Mouse (Mus musculus) heart, postnatal 36 days (tissue): ENCODE measurements around the gene Slc43a2. TPM values are rescaled to one million over a fixed set of nuclear protein-coding genes. Genes with fewer than 3 reads are reported as not detected.
"Not testable (repeated sequence)": the region's sequence is repeated elsewhere in the genome, so short reads cannot be mapped to it uniquely, and the experiment has no call there.

Experiments
- DNase-seq, 2 experiments: peaks; one replicate each; pipeline ENCODE4 v3.0.0; 2021 to 2022
- intact Hi-C: fragments of 180-260 bp; cut with DNase I; formaldehyde crosslinking; loops from one replicate; pipeline ENCODE4 v1.15.1; 2025
- total RNA-seq, 2 experiments: library from RNA; stranded (reverse); gene quantifications; 2 replicates each; pipeline ENCODE4 v1.2.3; 2021

Slc43a2 gene
- total RNA-seq, 2 experiments from 2014 or later: 17.7 to 22.2 TPM

GRCm38 (mm10) chr11:75594431-75594830 lies 62.9 kb downstream of the Slc43a2 start:
- intact Hi-C loops: loop anchor here (5.0 kb wide), 1 partner anchor 33 kb away; no protein-coding TSS in a partner anchor
- DNase-seq: peak in 1 of 2 experiments; percentile 25

GRCm38 (mm10) chr11:75595404-75595803 lies 63.9 kb downstream of the Slc43a2 start:
- intact Hi-C loops: no loop called here
- DNase-seq: no peak

- DNase-seq: no peak
- intact Hi-C loops: no loop called here
Observed at GRCm38 (mm10) chr11:75595816-75596215, 64.3 kb downstream of the Slc43a2 start.

- intact Hi-C loops: no loop called here
- DNase-seq: peak; percentile 54 to 61
Observed at GRCm38 (mm10) chr11:75596726-75597255, 65.3 kb downstream of the Slc43a2 start.

- no peak for DNase-seq
- intact Hi-C loops: no loop called here
Observed at GRCm38 (mm10) chr11:75598004-75598403, 66.5 kb downstream of the Slc43a2 start.

GRCm38 (mm10) chr11:75599802-75600201 lies 68.3 kb downstream of the Slc43a2 start:
- DNase-seq, intact Hi-C loops: not testable (repeated sequence)

GRCm38 (mm10) chr11:75604826-75605225 lies 73.3 kb downstream of the Slc43a2 start:
- no peak for DNase-seq
- intact Hi-C loops: no loop called here

DNA sequence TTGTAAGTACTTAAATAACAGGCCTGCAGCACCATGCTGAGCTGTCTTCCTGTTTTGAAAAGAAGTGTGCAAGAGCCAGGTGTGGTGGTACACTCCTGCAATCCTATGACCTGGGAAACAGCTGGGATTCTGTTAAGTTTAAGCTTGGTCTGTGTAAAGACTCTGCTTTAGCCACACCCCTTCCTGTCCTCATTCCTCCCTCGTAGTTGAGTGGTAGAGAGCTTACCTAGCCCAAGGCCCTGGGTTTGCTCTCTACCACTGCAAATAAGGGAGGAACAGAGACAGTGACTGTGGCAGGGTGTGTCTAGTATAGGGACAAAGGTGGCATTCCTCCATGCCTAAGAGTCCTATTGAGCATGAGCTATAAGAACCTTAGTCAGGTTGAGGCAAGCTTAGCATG lies 73.8 kb downstream of the Slc43a2 start:
- DNase-seq: no peak
- intact Hi-C loops: no loop called here

DNA sequence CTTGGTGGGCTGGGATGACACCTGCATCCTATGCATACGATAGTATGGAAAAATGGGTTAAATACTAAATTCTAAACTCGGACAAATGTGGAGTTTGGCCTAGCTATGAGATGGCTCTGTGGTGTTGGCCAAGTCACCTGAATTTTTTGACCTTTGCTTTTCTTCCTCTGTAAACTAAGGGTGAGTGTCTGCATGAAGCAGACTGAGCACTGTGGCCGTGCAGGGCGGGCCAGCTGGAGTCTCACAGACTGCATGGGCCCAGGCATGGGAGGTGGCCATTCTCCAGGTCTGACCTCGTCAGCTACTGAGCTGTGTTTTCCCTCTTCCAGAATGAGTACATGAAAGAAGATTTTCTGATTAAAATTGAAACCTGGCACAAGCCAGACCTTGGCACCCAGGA lies 77.3 kb downstream of the Slc43a2 start:
- no peak for DNase-seq
- intact Hi-C loops: no loop called here

- intact Hi-C loops: no loop called here
- no peak for DNase-seq
Observed at GRCm38 (mm10) chr11:75610021-75610420, 78.5 kb downstream of the Slc43a2 start.

- intact Hi-C loops: no loop called here
- no peak for DNase-seq
Observed at GRCm38 (mm10) chr11:75614769-75615168, 83.3 kb downstream of the Slc43a2 start.

GRCm38 (mm10) chr11:75615556-75615955 lies 84.1 kb downstream of the Slc43a2 start:
- no peak for DNase-seq
- intact Hi-C loops: no loop called here

- intact Hi-C loops: no loop called here
- no peak for DNase-seq
Observed at GRCm38 (mm10) chr11:75619133-75619532, 87.6 kb downstream of the Slc43a2 start.

DNA sequence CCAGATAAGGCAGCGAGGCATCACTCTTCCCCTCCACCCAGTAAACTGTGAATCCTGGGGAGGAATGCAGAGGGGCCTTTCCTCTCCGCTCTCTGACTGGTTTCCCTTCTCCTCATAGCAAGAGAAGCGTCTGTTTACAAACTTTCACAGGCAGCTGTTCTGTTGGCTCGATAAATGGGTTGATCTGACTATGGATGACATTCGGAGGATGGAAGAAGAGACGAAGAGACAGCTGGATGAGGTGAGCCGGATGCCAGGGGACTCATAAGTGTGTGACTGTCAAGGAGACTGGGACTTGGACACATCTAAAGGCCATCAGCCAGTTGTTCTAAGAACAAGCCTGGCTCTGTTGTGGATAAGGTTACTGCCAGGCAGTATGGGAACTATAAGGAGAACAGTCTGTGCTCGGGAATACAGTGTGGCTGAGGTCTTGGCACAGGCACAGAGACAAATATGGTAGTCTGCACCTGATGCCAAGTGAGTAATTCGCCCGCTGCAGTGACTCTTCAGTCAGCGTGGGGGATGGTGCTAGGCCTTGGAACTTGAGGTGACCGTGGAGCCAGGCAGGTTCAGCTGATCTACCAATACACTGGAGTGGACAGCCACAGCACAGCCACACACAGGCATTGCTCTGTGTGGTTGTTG lies 88.8 kb downstream of the Slc43a2 start:
- intact Hi-C loops: no loop called here
- DNase-seq: peak in 1 of 2 experiments; percentile 54

DNA sequence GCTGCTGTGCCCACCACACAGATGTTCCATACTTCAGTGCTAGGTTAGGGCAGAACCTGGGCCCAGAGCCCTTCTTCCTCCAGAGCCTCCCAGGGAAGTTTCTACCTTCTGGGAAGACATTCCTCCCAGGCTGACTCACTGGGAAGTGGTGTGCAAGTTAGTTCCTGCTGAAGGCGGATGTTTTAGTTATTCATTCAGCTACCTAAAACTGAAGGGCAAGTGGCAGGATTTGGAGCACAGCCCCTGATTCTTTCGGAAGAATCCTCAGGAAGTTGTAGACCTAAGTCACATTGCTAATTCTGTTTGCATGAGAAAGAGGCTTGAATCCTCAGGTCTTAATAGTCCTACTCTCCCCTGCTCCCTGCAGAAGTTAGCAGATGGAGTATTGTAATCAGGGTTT lies 89.9 kb downstream of the Slc43a2 start:
- no peak for DNase-seq
- intact Hi-C loops: no loop called here

GRCm38 (mm10) chr11:75622588-75623329 lies 91.3 kb downstream of the Slc43a2 start:
- intact Hi-C loops: no loop called here
- DNase-seq: no peak

DNA sequence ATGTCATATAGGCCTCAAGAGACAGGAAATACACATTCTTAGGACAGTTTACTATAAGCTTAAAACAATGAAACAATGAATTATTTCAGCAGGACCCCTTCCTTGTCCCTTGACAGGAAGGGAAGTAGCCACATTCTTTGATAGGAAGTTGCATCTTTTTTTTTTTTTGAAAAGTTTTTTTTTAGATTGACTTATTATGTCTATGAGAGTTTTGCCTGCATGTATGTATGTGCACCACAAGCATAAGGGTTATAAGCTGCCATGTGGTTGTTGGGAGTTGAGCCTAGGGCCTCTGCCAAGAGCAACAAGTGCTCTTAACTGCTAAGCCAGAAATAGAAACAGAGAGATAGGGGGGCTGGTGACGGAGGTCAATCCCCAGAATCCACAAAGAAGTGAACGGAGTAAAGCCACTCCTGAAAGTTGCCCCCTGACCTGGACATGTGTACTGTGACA lies 92.6 kb downstream of the Slc43a2 start:
- no peak for DNase-seq
- intact Hi-C loops: no loop called here

DNA sequence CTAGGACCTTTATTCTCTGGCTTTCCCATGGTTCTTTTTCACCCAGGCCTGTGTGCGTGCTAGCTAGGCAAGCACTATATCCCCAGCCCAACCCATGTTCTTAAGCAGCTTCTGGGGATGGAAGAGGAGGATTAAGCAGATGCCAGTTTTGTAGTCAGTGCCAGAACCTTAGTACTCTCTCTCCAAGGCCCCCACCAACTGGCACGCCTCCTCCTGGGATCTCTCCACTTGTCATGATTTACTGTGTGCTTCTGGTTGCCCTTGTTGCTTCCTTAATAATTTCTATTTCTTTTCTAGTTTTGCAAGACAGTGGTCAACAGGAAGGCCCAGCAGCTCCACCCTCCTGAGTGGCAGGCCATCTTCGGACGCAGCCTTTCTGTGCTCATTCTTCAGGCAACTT lies 94.3 kb downstream of the Slc43a2 start:
- DNase-seq: no peak

More for the DNA sequence above, 94.3 kb downstream of the Slc43a2 start:
- intact Hi-C loops: loop anchor here (5.0 kb wide), 1 partner anchor 34 kb away; no protein-coding TSS in a partner anchor
